In the genomic region with DNA sequence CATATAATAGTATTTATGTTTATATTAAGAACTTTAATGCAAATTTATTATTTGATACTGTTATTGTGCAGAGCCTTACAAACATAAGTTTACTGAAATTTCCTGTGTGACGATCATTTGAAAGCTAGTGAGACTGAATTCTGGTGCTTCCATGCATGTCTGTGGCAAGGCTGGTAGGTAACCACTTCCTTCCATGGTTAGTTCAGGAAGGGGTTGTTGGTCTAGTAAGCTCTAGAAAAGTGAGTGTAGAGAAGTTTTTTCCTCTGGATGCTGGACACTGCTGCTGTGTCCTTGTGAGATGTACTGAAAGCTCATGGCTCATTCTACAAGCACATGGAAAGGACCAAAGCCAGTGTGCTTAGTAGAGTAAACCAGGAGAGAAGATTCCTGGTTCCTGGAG, we compare ENCODE assay signal across 24 mouse cellular contexts.
DNase-seq lines count a peak whose midpoint lies in the region; ATAC-seq and TF ChIP-seq lines count a peak whose summit lies in the region.
"Had no signal": no experiment of that assay in that cellular context is flagged by ENCODE, and none has a peak within 500 bp of the region (broad histone marks: within the 10 kb centered on the region; RNA-seq: fewer than 3 reads in every experiment).

No protein-coding gene starts in this region.

- H3K4me2 ChIP-seq in liver, postnatal 0 days (ENCODE audit: low read depth, low read length), result no peak overlapping the region
- no peak overlapping the region for H3K4me2 ChIP-seq in liver, embryonic 11.5 days
- no peak overlapping the region for H3K4me2 ChIP-seq in midbrain, embryonic 15.5 days
- H3K4me2 ChIP-seq: heart, embryonic 11.5 days; hindbrain, embryonic 12.5 days; limb, embryonic 12.5 days; liver, embryonic 13.5 days; lung, embryonic 15.5 days had no signal

- DNase-seq in liver, postnatal 0 days, result no peak
- no peak for DNase-seq in liver, embryonic 11.5 days (ENCODE audit: low spot score)
- DNase-seq in CD4-positive, CD25-positive, alpha-beta regulatory T cell, adult 2 months (ENCODE audit: low read depth, low spot score), result peak; percentile 37
- no peak for DNase-seq in left cerebral cortex, adult 9 months (ENCODE audit: low spot score in 2 of 2)
- DNase-seq in embryonic facial prominence, embryonic 10.5 days (ENCODE audit: low spot score), result no peak
- DNase-seq: adrenal gland, postnatal 10 days; cerebellum, adult 11-12 months; cerebellum, postnatal 14 days; gastrocnemius, adult 2 months; heart, postnatal 10 days; kidney, adult 8-10 months; kidney, postnatal 14 days; liver, embryonic 13.5 days; lung, postnatal 4 days; right cerebral cortex, postnatal 25 days; thymus, postnatal 14 days had no signal

- TF ChIP-seq CTCF in liver, postnatal 0 days (IDR thresholded peaks at IDR 0.05; ENCODE audit: low read depth), result no peak

- TF ChIP-seq EP300 in liver, postnatal 0 days (IDR thresholded peaks at IDR 0.05; ENCODE audit: low read depth), result no peak

- no peaks in the 10 kb centered on the region for H3K27me3 ChIP-seq in liver, postnatal 0 days (ENCODE audit: insufficient read depth, low read length)
- no peaks in the 10 kb centered on the region for H3K27me3 ChIP-seq in liver, embryonic 11.5 days (replicated peaks; ENCODE audit: control insufficient read depth, insufficient read depth, low read length)
- no peaks in the 10 kb centered on the region for H3K27me3 ChIP-seq in embryonic facial prominence, embryonic 10.5 days (replicated peaks; ENCODE audit: low read depth, poor library complexity, severe bottlenecking)
- no peaks in the 10 kb centered on the region for H3K27me3 ChIP-seq in midbrain, embryonic 15.5 days (replicated peaks)
- H3K27me3 ChIP-seq: hindbrain, embryonic 12.5 days; limb, embryonic 12.5 days; liver, embryonic 13.5 days; lung, embryonic 15.5 days had no signal

- H3K27ac ChIP-seq in liver, postnatal 0 days (ENCODE audit: low read depth), result 0 out of 2 replicates have a peak overlapping the region, but pooled peaks have one; percentile 6
- no peak overlapping the region for H3K27ac ChIP-seq in liver, embryonic 11.5 days (ENCODE audit: low read depth, low read length)
- no peak overlapping the region for H3K27ac ChIP-seq in embryonic facial prominence, embryonic 10.5 days (replicated peaks)
- no peak overlapping the region for H3K27ac ChIP-seq in midbrain, embryonic 15.5 days
- H3K27ac ChIP-seq: gastrocnemius, adult 2 months; hindbrain, embryonic 12.5 days; limb, embryonic 12.5 days; liver, embryonic 13.5 days; lung, embryonic 15.5 days; stomach, postnatal 0 days had no signal

- no peaks in the 10 kb centered on the region for H3K9me3 ChIP-seq in liver, postnatal 0 days (ENCODE audit: low read length)
- no peaks in the 10 kb centered on the region for H3K9me3 ChIP-seq in liver, embryonic 11.5 days (ENCODE audit: control insufficient read depth, low read length)
- H3K9me3 ChIP-seq in embryonic facial prominence, embryonic 10.5 days, result no peaks in the 10 kb centered on the region
- H3K9me3 ChIP-seq in midbrain, embryonic 15.5 days, result no peaks in the 10 kb centered on the region
- H3K9me3 ChIP-seq: hindbrain, embryonic 12.5 days; limb, embryonic 12.5 days; liver, embryonic 13.5 days; lung, embryonic 15.5 days had no signal

- no peak overlapping the region for H3K9ac ChIP-seq in liver, postnatal 0 days (replicated peaks)
- no peak overlapping the region for H3K9ac ChIP-seq in liver, embryonic 11.5 days (ENCODE audit: low read depth, low read length)
- no peak overlapping the region for H3K9ac ChIP-seq in midbrain, embryonic 15.5 days
- H3K9ac ChIP-seq: hindbrain, embryonic 12.5 days; limb, embryonic 12.5 days; liver, embryonic 13.5 days; lung, embryonic 15.5 days had no signal

- 38% methylated on average over 1 of the region's 1 CpGs for WGBS in liver, postnatal 0 days (ENCODE audit: insufficient replicate concordance)
- WGBS in liver, embryonic 11.5 days, result 55% methylated on average over 1 of the region's 1 CpGs
- WGBS in embryonic facial prominence, embryonic 10.5 days, result 89% methylated on average over 1 of the region's 1 CpGs
- WGBS in midbrain, embryonic 15.5 days, result 96% methylated on average over 1 of the region's 1 CpGs

- no peak for ATAC-seq in liver, postnatal 0 days
- ATAC-seq in liver, embryonic 11.5 days (replicated peaks; ENCODE audit: low FRiP score), result no peak
- ATAC-seq in granulocyte monocyte progenitor cell, adult 5-6 weeks (replicated peaks; ENCODE audit: poor library complexity, severe bottlenecking), result peak; percentile 77
- ATAC-seq in megakaryocyte-erythroid progenitor cell, adult 5-6 weeks (replicated peaks; ENCODE audit: low FRiP score, low TSS enrichment, poor library complexity, severe bottlenecking), result 0 out of 2 replicates have a peak, but pooled peaks have one; percentile 2
- no peak for ATAC-seq in midbrain, embryonic 15.5 days (replicated peaks)

- peaks cover 8% of the 10 kb centered on the region for H3K4me1 ChIP-seq in liver, postnatal 0 days (ENCODE audit: insufficient read depth)
- H3K4me1 ChIP-seq in liver, embryonic 11.5 days (replicated peaks; ENCODE audit: control insufficient read depth, insufficient read depth, low read length), result no peaks in the 10 kb centered on the region
- no peaks in the 10 kb centered on the region for H3K4me1 ChIP-seq in embryonic facial prominence, embryonic 10.5 days
- H3K4me1 ChIP-seq in midbrain, embryonic 15.5 days, result peaks cover 14% of the 10 kb centered on the region
- H3K4me1 ChIP-seq: lung, embryonic 15.5 days had no signal

- H3K4me3 ChIP-seq in liver, postnatal 0 days (ENCODE audit: low read depth, low read length), result no peak overlapping the region
- H3K4me3 ChIP-seq in liver, embryonic 11.5 days (ENCODE audit: low read depth, low read length), result no peak overlapping the region
- no peak overlapping the region for H3K4me3 ChIP-seq in embryonic facial prominence, embryonic 10.5 days
- no peak overlapping the region for H3K4me3 ChIP-seq in midbrain, embryonic 15.5 days
- H3K4me3 ChIP-seq: gastrocnemius, adult 2 months; hindbrain, embryonic 12.5 days; limb, embryonic 12.5 days; liver, embryonic 13.5 days; lung, embryonic 15.5 days had no signal

- H3K36me3 ChIP-seq in liver, postnatal 0 days (replicated peaks; ENCODE audit: insufficient read depth, low read length), result no peaks in the 10 kb centered on the region; the same call in 1 of the 2 replicates
- H3K36me3 ChIP-seq in liver, embryonic 11.5 days (ENCODE audit: control insufficient read depth, insufficient read depth, low read length), result no peaks in the 10 kb centered on the region
- H3K36me3 ChIP-seq in embryonic facial prominence, embryonic 10.5 days (replicated peaks), result no peaks in the 10 kb centered on the region
- H3K36me3 ChIP-seq in midbrain, embryonic 15.5 days (replicated peaks), result no peaks in the 10 kb centered on the region
- H3K36me3 ChIP-seq: hindbrain, embryonic 12.5 days; limb, embryonic 12.5 days; liver, embryonic 13.5 days; lung, embryonic 15.5 days had no signal

Comparison
In these comparisons a context has a peak if more than half of its experiments do, and no peak if none do; other contexts are left out.
1. ATAC-seq: peak in granulocyte monocyte progenitor cell, adult 5-6 weeks (single experiment) and megakaryocyte-erythroid progenitor cell, adult 5-6 weeks (single experiment); none in liver, postnatal 0 days (single experiment), liver, embryonic 11.5 days (single experiment) and midbrain, embryonic 15.5 days (single experiment).